Mouse (Mus musculus) cerebellum, adult 11 months (tissue): ENCODE results near the gene Trim47.
A peak's percentile ranks its signal among the peaks of the same experiment; 100 is the strongest.

Source experiments
- DNase-seq: peaks from one replicate; pipeline ENCODE4 v3.0.0; 2022

Gene Trim47

DNA sequence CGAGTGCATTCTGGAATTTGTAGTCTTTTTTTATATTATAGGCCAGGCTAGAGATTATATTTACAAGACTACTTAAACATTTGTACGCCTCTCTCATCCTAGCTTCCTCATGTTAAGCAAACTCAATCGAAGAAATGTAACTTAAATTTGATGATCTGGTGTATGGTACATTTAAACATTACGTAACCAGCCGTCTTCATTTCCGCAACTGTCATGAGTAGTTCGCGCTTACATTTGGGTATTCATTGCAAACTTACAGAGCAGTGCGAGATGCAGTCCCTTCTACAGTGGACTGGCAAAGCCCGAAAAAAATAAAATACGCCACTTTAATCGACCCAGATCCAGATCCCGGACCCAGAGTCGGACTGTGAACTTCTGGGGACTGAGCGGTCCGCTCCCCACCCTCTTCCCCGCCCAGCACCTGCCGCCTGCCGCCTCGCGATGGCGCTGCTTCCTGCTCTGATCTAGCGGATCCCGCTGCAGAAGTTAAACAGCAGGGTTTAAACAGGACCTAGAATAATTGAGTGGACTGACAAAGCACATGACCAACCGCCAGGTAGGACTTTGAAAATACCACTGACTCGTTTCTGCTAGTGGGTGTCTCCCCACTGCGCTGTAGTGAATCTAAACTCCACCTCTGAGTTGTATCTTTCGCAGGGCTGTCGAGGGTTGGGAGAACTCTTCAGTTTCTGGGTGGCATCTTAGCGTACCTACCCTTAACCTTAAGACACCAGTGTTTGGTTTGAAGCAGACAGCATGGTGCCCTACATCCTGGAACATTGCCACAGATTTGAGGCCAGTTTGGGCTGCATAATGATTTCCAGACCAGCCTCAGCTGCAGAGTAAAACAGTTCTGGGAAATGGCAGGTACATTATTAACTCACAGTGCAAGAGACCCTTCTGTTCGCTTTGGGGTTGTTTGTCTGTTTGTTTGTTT lies 39.5 kb downstream of the Trim47 start:
- DNase-seq: peak; percentile 84

- DNase-seq: peak; percentile 97
Measured at GRCm38 (mm10) chr11:116086258-116087193, 40.5 kb downstream of the Trim47 start, which contains the start of gene Wbp2. Gene Wbp2 (minus strand): TSS chr11:116086995.

GRCm38 (mm10) chr11:116084166-116084565 lies 42.8 kb downstream of the Trim47 start:
- DNase-seq: no peak

- no peak for DNase-seq
Measured at GRCm38 (mm10) chr11:116083096-116083672, 43.8 kb downstream of the Trim47 start.

DNA sequence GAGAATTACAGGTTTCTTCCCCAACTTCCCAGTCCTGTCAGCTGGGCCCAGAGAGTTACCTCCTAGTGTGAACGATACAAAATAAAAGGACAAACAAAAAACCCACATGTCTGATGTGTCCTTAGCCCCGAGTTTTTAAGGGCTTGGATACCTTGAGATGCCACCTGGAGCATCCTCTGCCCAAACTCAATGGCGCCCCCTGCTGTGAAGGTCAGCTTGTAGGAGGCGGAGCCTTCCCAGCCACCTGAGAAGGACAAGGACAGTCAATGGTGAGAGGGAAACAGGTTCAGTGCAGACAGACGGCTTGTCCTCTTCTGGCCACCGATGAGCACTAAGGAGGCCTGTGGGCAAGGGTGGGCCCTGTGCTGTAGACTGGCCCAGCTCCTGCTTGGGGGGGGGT lies 45.9 kb downstream of the Trim47 start:
- DNase-seq: peak; percentile 70

- DNase-seq: peak; percentile 52
Measured at GRCm38 (mm10) chr11:116079511-116079910, 47.5 kb downstream of the Trim47 start.

- peak; percentile 11 for DNase-seq
Measured at GRCm38 (mm10) chr11:116078676-116079320, 48.2 kb downstream of the Trim47 start.

- peak; percentile 43 for DNase-seq
Measured at GRCm38 (mm10) chr11:116078221-116078620, 48.8 kb downstream of the Trim47 start.

DNA sequence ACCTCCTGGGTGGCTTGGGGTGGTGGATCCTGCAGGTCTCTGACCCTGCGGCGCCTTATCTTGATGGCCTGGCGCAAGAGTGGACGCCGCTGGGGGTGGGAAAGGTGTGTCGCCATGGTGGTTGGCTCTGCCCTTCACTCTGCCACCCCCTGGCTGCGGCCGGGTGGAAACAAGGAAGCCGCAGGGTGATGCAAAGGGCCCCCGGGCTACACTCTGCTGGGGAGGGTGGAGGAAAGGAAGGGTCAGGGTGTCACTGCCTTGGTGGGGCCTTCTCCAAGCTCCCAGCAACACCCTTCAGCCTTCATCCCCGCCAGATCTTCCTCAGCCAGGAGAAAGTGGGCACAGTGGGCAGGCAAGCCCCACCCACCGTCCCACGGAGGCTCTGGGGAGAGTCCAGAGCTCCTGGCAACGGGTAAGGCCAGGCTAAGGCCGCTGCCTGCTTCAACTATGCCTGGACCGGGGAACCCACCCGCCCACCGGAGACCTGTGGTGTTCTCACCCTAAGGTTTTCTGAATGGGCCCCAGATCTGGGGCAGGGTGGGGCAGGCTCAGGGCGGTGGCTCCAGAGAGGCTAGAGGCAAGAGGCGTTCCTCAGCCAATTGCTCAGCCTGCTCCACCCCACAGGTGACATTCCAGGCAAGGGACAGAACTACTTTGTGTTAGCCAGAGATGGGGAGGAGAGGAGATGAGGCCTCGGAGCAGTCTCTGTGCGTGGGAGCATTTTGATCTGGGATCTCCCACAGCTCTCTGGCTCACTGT lies 49.4 kb downstream of the Trim47 start, which contains the start of gene Unc13d:
TSS of gene Unc13d (minus strand) at position 516 of the 759 bp plus-strand sequence.
- DNase-seq: peak; percentile 39

DNA sequence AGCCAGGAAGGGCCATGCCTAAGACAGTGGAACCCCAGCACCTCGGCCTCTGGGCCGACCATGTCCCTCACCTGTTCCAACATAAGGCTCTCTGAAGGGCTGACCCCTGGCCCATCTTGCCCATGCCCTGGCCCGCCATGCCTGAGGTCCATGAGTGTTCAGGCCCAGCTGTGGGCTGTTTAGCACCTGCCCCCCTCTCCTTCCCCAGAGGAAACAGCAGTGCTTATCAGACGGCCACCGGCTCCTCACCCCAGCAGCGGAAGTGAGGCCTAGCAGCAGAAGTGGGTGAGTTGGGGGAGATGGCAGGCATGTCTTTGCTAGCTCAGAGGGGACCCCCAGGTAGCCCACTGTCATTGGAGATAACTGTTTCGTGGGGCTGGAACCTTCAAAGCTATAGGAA lies 50.2 kb downstream of the Trim47 start:
- DNase-seq: peak; percentile 14

- no peak for DNase-seq
Measured at GRCm38 (mm10) chr11:116076266-116076540, 50.8 kb downstream of the Trim47 start.

GRCm38 (mm10) chr11:116075539-116076265 lies 51.3 kb downstream of the Trim47 start:
- DNase-seq: no peak

DNA sequence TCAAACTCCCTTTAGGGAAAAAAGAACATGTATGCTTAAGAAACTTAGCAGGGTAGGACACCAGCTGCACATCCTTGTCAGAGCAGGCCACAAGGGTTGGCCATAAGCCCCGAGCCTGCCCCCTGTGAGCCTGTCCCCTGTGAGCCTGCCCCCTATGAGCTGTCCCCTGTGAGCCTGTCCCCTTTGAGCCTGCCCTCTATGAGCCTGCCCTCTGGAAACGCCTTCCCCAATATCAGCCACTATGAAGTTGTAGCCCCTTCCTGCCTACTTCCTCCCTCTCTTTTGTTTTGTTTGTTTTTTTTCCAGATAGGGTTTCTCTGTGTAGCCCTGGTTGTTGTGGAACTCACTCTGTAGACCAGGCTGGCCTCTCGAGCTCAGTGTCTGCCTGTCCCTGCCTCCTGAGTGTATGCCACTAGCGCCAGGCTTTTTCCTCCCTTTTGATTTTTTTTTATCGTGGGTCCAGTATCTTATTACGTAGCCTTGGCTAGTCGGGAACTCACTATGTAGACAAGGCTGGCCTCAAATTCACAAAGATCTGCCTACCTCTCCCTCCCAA lies 52.5 kb downstream of the Trim47 start:
- no peak for DNase-seq

- no peak for DNase-seq
Measured at GRCm38 (mm10) chr11:116072608-116073007, 54.4 kb downstream of the Trim47 start.

DNA sequence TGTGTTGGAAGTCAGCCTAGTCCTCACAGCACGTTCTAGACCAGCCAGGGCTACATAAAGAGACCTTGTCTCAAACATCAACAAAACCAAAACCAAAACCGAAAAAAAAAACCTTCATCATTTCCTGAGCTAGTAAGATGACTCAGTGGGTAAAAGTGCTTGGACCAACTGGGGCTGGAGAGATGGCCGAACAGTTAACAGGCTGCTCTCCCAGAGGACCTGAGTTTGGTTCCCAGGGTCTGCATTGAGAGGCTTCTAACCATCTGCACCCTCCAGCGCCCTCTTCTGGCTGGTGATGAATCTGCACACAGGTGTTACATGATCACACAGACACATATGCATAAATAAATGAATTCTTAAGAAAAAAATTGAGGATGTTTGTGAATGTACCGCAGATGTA lies 55.5 kb downstream of the Trim47 start:
- DNase-seq: no peak

DNA sequence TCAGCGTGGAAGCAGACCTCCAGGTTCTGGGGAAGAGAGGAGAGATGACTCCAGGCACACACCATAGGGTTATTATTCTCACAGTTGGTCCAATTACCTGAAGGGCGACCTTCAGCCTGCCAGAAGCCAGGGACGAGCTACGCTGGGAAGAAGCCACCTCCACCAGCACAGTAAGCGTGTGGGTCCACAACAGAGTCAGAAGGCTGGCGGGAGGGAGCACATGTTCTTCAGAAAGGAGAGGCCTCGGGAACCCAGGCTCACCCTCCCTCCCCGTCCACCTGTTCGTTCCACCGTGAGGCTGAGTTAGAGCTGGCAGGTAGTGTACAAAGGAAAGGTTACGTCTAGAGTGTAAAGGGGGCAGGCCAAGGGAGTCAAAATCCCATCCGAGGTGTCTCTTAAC lies 61.7 kb downstream of the Trim47 start:
- peak; percentile 42 for DNase-seq

DNA sequence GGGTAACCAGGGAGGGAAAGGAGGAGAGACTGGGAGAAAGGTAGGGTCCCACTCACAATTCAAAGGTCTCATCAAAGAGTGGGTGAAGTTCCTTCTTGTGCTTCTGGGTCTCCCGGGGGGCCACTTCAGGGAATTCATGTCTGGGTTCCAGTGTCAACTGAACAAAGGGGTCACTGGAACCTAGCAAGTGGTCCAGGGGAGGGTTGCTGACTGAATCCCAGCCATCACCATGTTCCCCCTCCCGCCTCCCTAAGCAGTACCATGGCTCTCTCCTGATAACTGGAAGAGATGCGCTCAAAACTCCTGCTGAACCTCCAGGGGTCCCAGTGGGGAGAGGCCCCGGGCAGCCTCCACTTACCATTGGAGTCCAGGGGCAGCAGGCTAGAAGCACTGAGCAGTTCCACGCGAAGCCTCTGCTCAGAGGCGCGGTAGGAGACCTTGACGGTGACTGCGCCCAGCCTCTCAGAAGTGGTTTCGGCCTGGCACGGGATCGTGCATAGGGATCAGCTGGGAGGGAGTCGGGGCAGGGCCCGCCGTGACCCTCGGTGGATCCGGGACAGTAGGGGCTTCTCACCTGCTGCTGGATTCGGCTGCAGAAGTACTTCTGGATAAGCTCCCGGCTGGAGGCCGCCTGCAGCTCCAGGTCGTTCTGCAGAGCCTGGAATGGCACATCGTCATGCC lies 62.7 kb downstream of the Trim47 start:
- DNase-seq: peak; percentile 59

DNA sequence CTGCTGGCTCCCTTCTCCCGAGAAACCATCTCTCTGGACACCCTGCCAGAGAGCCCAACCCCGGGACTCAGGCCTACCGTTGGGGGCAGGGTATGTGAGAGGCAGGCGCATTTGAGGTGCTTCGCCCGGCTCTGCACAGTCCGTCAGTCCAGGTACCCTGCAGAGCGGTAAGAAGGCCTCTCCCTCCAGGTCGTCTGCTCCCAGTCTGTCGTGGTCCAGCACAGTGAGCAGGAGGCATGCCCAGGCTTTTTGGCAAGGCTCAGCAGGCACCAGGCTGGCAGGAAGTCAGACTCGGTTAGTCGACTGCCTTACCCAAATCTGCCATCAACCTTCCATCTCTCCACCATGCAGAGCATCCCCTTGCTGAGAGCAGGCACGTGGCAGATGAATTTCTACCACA lies 63.4 kb downstream of the Trim47 start:
- peak; percentile 96 for DNase-seq

DNA sequence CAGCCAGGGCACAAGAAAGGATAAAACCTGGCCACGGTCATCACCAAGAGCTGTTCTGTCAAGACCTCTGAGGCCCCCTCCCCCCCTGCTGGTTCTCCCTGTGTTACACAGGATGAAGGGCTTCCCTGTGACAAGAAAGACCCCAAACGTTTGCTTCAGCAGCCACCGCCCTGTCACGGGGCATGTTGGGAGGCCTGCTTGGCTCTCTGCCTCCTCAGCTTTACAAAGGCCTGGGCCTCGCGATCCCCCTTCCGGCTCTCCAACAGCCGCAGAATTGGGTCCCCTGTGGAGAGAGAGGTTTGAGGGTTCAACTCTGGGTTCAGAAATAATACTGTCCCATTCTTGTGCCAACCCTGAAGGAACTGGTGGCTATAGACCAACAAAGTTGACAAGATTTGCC lies 64.5 kb downstream of the Trim47 start:
- peak; percentile 66 for DNase-seq
